Mouse (Mus musculus): ENCODE results near the gene Smco2. TPM values are rescaled to one million over a fixed set of nuclear protein-coding genes. Genes with fewer than 3 reads are reported as not detected.

The Smco2 gene
- not detected in 2 replicates for polyA plus RNA-seq (2015; fragmentation: Nextera tagmentation; extraction: Ambion mirVana)

- H3K27ac ChIP-seq (ENCODE audit: low read length): no peak within 1 kb of the TSS
These were observed at the start of gene Smco2 for GRCm38 (mm10) chr6:146850050-146850449. TSS of gene Smco2 (plus strand) at chr6:146850104.

DNA sequence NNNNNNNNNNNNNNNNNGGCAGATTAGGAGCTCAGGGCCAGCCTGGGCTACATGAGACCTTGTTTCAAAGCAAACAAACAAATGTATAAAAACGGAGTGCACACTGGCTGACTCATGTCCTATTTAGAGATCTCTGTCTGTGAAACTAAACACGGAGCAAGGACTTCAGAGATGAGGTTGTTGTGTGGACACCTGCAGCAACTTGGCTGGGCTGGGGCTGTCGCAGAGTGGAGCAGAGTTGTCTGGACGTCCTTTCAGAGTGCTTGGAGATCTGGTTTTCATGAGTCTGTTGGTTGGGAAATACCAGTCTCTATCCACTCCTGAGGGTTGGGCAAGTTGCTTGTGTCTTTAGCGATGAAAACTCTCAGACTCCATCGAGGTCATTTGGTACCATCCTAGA lies 39.9 kb upstream of the Smco2 start:
- ATAC-seq (ENCODE audit: low read depth): no peak
- 62% methylated on average over 6 of the region's 6 CpGs for WGBS (ENCODE audit: insufficient replicate concordance)

More at GRCm38 (mm10) chr6:146850050-146850449, at the start of gene Smco2:
- Histone ChIP-seq H3K4me2 (ENCODE audit: low read depth, low read length) (no peak within 1 kb of the TSS), H3K4me1 (ENCODE audit: control insufficient read depth, low read depth, low read length) (peaks cover 7% of the 10 kb centered on the region), H3K36me3 (ENCODE audit: control insufficient read depth, insufficient read depth) (no peaks in the 10 kb centered on the region), H3K27me3 (ENCODE audit: control insufficient read depth, insufficient read depth, low read depth, low read length) (no peaks in the 10 kb centered on the region), H3K9me3 (replicated peaks; ENCODE audit: control insufficient read depth, low read length) (no peaks in the 10 kb centered on the region; the same call in 1 of the 2 replicates), H3K9ac (ENCODE audit: low read depth, low read length) (no peak within 1 kb of the TSS), H3K4me3 (ENCODE audit: low read depth, low read length) (no peak within 1 kb of the TSS)
- 56% methylated on average over 4 of the region's 4 CpGs for WGBS (ENCODE audit: insufficient replicate concordance)
- ATAC-seq (ENCODE audit: low read depth): 0 out of 2 replicates have a peak, but pooled peaks have one; percentile 42

GRCm38 (mm10) chr6:146813007-146813406 lies 36.9 kb upstream of the Smco2 start:
- no peaks in the 10 kb centered on the region for H3K4me1 ChIP-seq (ENCODE audit: control insufficient read depth, low read depth, low read length)
- no peak overlapping the region for H3K4me2 ChIP-seq (ENCODE audit: low read depth, low read length)
- ATAC-seq (ENCODE audit: low read depth): no peak
- no peak overlapping the region for H3K27ac ChIP-seq (ENCODE audit: low read length)
- no peaks in the 10 kb centered on the region for H3K27me3 ChIP-seq (ENCODE audit: control insufficient read depth, insufficient read depth, low read depth, low read length)
- H3K9me3 ChIP-seq (replicated peaks; ENCODE audit: control insufficient read depth, low read length): no peaks in the 10 kb centered on the region
- H3K36me3 ChIP-seq (ENCODE audit: control insufficient read depth, insufficient read depth): no peaks in the 10 kb centered on the region
- no peak overlapping the region for H3K9ac ChIP-seq (ENCODE audit: low read depth, low read length)
- H3K4me3 ChIP-seq (ENCODE audit: low read depth, low read length): no peak overlapping the region
- 55% methylated on average over 5 of the region's 5 CpGs for WGBS (ENCODE audit: insufficient replicate concordance)

More for the DNA sequence above, 39.9 kb upstream of the Smco2 start:
- no peaks in the 10 kb centered on the region for H3K36me3 ChIP-seq (ENCODE audit: control insufficient read depth, insufficient read depth)
- H3K27me3 ChIP-seq (ENCODE audit: control insufficient read depth, insufficient read depth, low read depth, low read length): no peaks in the 10 kb centered on the region
- H3K27ac ChIP-seq (ENCODE audit: low read length): no peak overlapping the region
- no peak overlapping the region for H3K4me3 ChIP-seq (ENCODE audit: low read depth, low read length)
- no peaks in the 10 kb centered on the region for H3K9me3 ChIP-seq (replicated peaks; ENCODE audit: control insufficient read depth, low read length)
- H3K4me1 ChIP-seq (ENCODE audit: control insufficient read depth, low read depth, low read length): peaks cover 3% of the 10 kb centered on the region; the same call in 1 of the 2 replicates
- H3K9ac ChIP-seq (ENCODE audit: low read depth, low read length): no peak overlapping the region
- no peak overlapping the region for H3K4me2 ChIP-seq (ENCODE audit: low read depth, low read length)

GRCm38 (mm10) chr6:146820177-146820965 lies 29.5 kb upstream of the Smco2 start:
- 76% methylated on average over 29 of the region's 29 CpGs for WGBS (ENCODE audit: insufficient replicate concordance)
- Histone ChIP-seq H3K27me3 (ENCODE audit: control insufficient read depth, insufficient read depth, low read depth, low read length) (no peaks in the 10 kb centered on the region), H3K9ac (ENCODE audit: low read depth, low read length) (no peak overlapping the region), H3K27ac (ENCODE audit: low read length) (no peak overlapping the region), H3K9me3 (replicated peaks; ENCODE audit: control insufficient read depth, low read length) (no peaks in the 10 kb centered on the region), H3K36me3 (ENCODE audit: control insufficient read depth, insufficient read depth) (no peaks in the 10 kb centered on the region), H3K4me1 (ENCODE audit: control insufficient read depth, low read depth, low read length) (no peaks in the 10 kb centered on the region), H3K4me2 (ENCODE audit: low read depth, low read length) (no peak overlapping the region), H3K4me3 (ENCODE audit: low read depth, low read length) (no peak overlapping the region)
- ATAC-seq (ENCODE audit: low read depth): no peak

- no peaks in the 10 kb centered on the region for H3K4me1 ChIP-seq (ENCODE audit: control insufficient read depth, low read depth, low read length)
- H3K9ac ChIP-seq (ENCODE audit: low read depth, low read length): no peak overlapping the region
- no peak overlapping the region; the same call in 1 of the 2 replicates for H3K4me2 ChIP-seq (ENCODE audit: low read depth, low read length)
- ATAC-seq (ENCODE audit: low read depth): peak; percentile 71
- 52% methylated on average over 13 of the region's 13 CpGs for WGBS (ENCODE audit: insufficient replicate concordance)
- no peak overlapping the region for H3K27ac ChIP-seq (ENCODE audit: low read length)
- H3K4me3 ChIP-seq (ENCODE audit: low read depth, low read length): no peak overlapping the region
- no peaks in the 10 kb centered on the region for H3K27me3 ChIP-seq (ENCODE audit: control insufficient read depth, insufficient read depth, low read depth, low read length)
- H3K36me3 ChIP-seq (ENCODE audit: control insufficient read depth, insufficient read depth): no peaks in the 10 kb centered on the region
- H3K9me3 ChIP-seq (replicated peaks; ENCODE audit: control insufficient read depth, low read length): no peaks in the 10 kb centered on the region
These were observed 27.9 kb upstream of the Smco2 start for GRCm38 (mm10) chr6:146821958-146822357.

DNA sequence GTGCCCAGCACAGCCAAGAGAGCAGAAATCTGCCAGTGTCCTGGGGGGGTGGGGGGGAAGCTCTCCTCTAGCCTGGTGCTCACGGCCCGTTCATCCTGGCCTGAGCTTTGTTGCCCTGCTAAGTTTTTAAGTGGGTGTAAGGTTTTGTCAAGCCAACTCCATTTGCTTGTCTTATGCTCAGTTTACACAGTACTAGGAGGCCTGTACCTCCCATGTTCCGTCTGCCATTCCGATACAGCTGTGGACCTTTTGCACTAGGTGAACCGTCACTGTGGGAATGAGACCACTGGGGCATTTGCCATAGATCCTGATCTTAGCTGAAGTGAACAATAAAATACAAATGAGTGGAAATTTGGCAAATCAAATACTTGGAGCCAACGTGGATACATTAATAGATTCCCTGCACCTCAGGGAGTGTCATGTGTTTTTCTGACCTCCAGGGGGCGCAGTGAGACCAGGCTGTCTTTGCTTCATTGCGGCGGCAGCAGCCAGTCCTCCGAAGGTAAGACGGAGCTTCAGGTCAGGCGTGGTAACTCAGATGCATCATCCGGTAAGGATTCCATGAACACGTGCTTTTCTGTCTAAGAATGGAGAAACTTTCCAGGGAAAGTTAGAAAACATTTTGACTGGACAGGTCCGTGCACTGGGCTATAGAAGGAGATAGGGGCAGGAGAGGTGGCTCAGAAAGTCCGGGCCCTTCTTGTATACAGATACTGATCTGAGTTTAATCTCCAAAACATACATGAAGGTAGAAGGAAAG lies 25.0 kb upstream of the Smco2 start:
- H3K9me3 ChIP-seq (replicated peaks; ENCODE audit: control insufficient read depth, low read length): no peaks in the 10 kb centered on the region
- no peak overlapping the region for H3K4me3 ChIP-seq (ENCODE audit: low read depth, low read length)
- H3K36me3 ChIP-seq (ENCODE audit: control insufficient read depth, insufficient read depth): no peaks in the 10 kb centered on the region
- no peak overlapping the region for H3K4me2 ChIP-seq (ENCODE audit: low read depth, low read length)
- no peaks in the 10 kb centered on the region for H3K4me1 ChIP-seq (ENCODE audit: control insufficient read depth, low read depth, low read length)
- H3K27ac ChIP-seq (ENCODE audit: low read length): no peak overlapping the region
- no peak for ATAC-seq (ENCODE audit: low read depth)
- H3K9ac ChIP-seq (ENCODE audit: low read depth, low read length): no peak overlapping the region
- 38% methylated on average over 16 of the region's 16 CpGs for WGBS (ENCODE audit: insufficient replicate concordance)
- H3K27me3 ChIP-seq (ENCODE audit: control insufficient read depth, insufficient read depth, low read depth, low read length): no peaks in the 10 kb centered on the region

DNA sequence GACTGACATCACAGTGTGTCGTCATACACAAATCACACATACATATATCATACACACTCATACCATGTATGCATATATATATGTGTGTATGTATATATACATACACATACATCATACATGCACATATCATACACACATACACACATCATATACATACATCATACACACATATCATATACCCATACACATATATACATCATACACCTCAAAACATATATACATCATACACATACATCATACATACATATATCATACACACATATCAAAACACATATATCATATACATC lies 24.5 kb upstream of the Smco2 start:
- H3K36me3 ChIP-seq (ENCODE audit: control insufficient read depth, insufficient read depth): no peaks in the 10 kb centered on the region
- H3K4me3 ChIP-seq (ENCODE audit: low read depth, low read length): no peak overlapping the region
- no peak for ATAC-seq (ENCODE audit: low read depth)

GRCm38 (mm10) chr6:146831320-146831719 lies 18.6 kb upstream of the Smco2 start:
- Histone ChIP-seq H3K4me1 (ENCODE audit: control insufficient read depth, low read depth, low read length) (no peaks in the 10 kb centered on the region), H3K27me3 (ENCODE audit: control insufficient read depth, insufficient read depth, low read depth, low read length) (no peaks in the 10 kb centered on the region), H3K9ac (ENCODE audit: low read depth, low read length) (no peak overlapping the region), H3K4me3 (ENCODE audit: low read depth, low read length) (no peak overlapping the region), H3K27ac (ENCODE audit: low read length) (no peak overlapping the region), H3K36me3 (ENCODE audit: control insufficient read depth, insufficient read depth) (no peaks in the 10 kb centered on the region), H3K9me3 (replicated peaks; ENCODE audit: control insufficient read depth, low read length) (no peaks in the 10 kb centered on the region), H3K4me2 (ENCODE audit: low read depth, low read length) (no peak overlapping the region)
- ATAC-seq (ENCODE audit: low read depth): no peak
- 74% methylated on average over 12 of the region's 12 CpGs for WGBS (ENCODE audit: insufficient replicate concordance)

More for the DNA sequence above, 24.5 kb upstream of the Smco2 start:
- no peaks in the 10 kb centered on the region for H3K4me1 ChIP-seq (ENCODE audit: control insufficient read depth, low read depth, low read length)
- 70% methylated on average over 1 of the region's 1 CpGs for WGBS (ENCODE audit: insufficient replicate concordance)
- no peaks in the 10 kb centered on the region for H3K9me3 ChIP-seq (replicated peaks; ENCODE audit: control insufficient read depth, low read length)
- no peaks in the 10 kb centered on the region for H3K27me3 ChIP-seq (ENCODE audit: control insufficient read depth, insufficient read depth, low read depth, low read length)
- no peak overlapping the region for H3K4me2 ChIP-seq (ENCODE audit: low read depth, low read length)
- H3K9ac ChIP-seq (ENCODE audit: low read depth, low read length): no peak overlapping the region
- no peak overlapping the region for H3K27ac ChIP-seq (ENCODE audit: low read length)

All from liver, embryonic 16.5 days (tissue).